21 mouse cellular contexts compared by ENCODE assay signal in the genomic region with DNA sequence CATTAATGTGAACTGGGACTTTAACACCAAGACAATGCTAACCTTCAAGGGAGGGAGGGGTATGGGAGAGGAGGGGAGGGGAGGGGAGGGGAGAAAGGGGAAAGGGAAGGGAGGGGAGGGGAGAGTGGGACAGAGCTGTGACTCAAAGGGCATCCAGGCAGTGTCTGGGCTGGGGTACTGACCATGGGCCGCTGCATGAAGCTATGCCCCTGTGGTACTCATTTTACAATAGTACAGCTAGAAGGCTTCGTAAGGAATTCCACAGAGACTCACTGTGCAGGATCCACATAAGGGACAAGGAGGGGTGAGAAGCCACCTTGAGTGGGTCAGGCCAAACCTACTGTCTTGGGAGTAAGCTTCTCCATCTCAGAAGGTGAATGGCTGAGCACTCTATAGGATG.
"Had no signal": no experiment of that assay in that cellular context is flagged by ENCODE, and none has a peak within 500 bp of the region (broad histone marks: within the 10 kb centered on the region; RNA-seq: fewer than 3 reads in every experiment).

No protein-coding gene starts in this region.

- H3K4me1 ChIP-seq: heart, embryonic 13.5 days; heart, embryonic 15.5 days; limb, embryonic 15.5 days; liver, embryonic 12.5 days had no signal

- DNase-seq: forebrain, postnatal 0 days; gastrocnemius, postnatal 14 days; gastrocnemius, postnatal 36 days; heart, adult 18-20 months; heart, postnatal 14 days; heart, postnatal 36 days; kidney, adult 18-20 months; layer of hippocampus, adult 9-11 months; layer of hippocampus, postnatal 36 days; left cerebral cortex, postnatal 4 days had no signal

- H3K4me2 ChIP-seq: heart, embryonic 11.5 days; heart, embryonic 13.5 days; heart, embryonic 15.5 days; hindbrain, embryonic 13.5 days; hindbrain, embryonic 15.5 days; limb, embryonic 13.5 days; limb, embryonic 15.5 days; liver, embryonic 12.5 days had no signal

- H3K27me3 ChIP-seq: heart, embryonic 15.5 days; hindbrain, embryonic 15.5 days; limb, embryonic 13.5 days; limb, embryonic 15.5 days; liver, embryonic 12.5 days had no signal

- H3K4me3 ChIP-seq: heart, embryonic 13.5 days; heart, embryonic 15.5 days; hindbrain, embryonic 13.5 days; hindbrain, embryonic 15.5 days; limb, embryonic 13.5 days; limb, embryonic 15.5 days; liver, embryonic 12.5 days had no signal

- H3K27ac ChIP-seq: heart, embryonic 13.5 days; heart, embryonic 15.5 days; hindbrain, embryonic 13.5 days; hindbrain, embryonic 15.5 days; hindbrain, postnatal 0 days; limb, embryonic 13.5 days; limb, embryonic 15.5 days; liver, embryonic 12.5 days; liver, embryonic 14.5 days had no signal

- H3K9ac ChIP-seq: forebrain, postnatal 0 days; heart, embryonic 13.5 days; heart, embryonic 15.5 days; hindbrain, embryonic 13.5 days; hindbrain, embryonic 15.5 days; limb, embryonic 13.5 days; limb, embryonic 15.5 days; liver, embryonic 12.5 days; liver, embryonic 14.5 days had no signal

- H3K9me3 ChIP-seq: heart, embryonic 13.5 days; heart, embryonic 15.5 days; hindbrain, embryonic 13.5 days; hindbrain, embryonic 15.5 days; limb, embryonic 13.5 days; limb, embryonic 15.5 days; liver, embryonic 12.5 days had no signal

- H3K36me3 ChIP-seq: heart, embryonic 13.5 days; heart, embryonic 15.5 days; hindbrain, embryonic 13.5 days; hindbrain, embryonic 15.5 days; limb, embryonic 13.5 days; limb, embryonic 15.5 days; liver, embryonic 12.5 days had no signal

- ATAC-seq: forebrain, postnatal 0 days; hindbrain, postnatal 0 days; intestine, embryonic 16.5 days; liver, embryonic 12.5 days had no signal
